Mouse (Mus musculus) heart, embryonic 13.5 days (tissue): ENCODE data around the gene Zc2hc1b. TPM values are rescaled to one million over a fixed set of nuclear protein-coding genes. Genes with fewer than 3 reads are reported as not detected.

Experiments
- ATAC-seq: fragments of 200-750 bp; cut with Nextera tagmentation; 2 replicates; pipeline ENCODE4 v1.8.0; 2017; ENCODE audit warnings: moderate TSS enrichment; ENCODE audit not compliant: insufficient number of reproducible peaks, low FRiP score, low TSS enrichment; ENCODE audit errors: extremely low read depth
- H3K27ac ChIP-seq: fragments of 300-500 bp; sonication (generic); replicated peaks from 2 replicates; pipeline ENCODE4 v1.5.1; 2015; ENCODE audit warnings: moderate library complexity, mild to moderate bottlenecking, inconsistent platforms
- H3K27me3 ChIP-seq: fragments of 300-500 bp; sonication (generic); replicated peaks from 2 replicates; pipeline ENCODE4 v1.6.1; 2015; ENCODE audit warnings: mild to moderate bottlenecking, inconsistent platforms
- H3K36me3 ChIP-seq: fragments of 300-500 bp; sonication (generic); 2 replicates; pipeline ENCODE4 v1.6.1; 2015; ENCODE audit warnings: mild to moderate bottlenecking, inconsistent platforms
- H3K4me1 ChIP-seq: fragments of 300-500 bp; sonication (generic); 2 replicates; pipeline ENCODE4 v1.6.1; 2015; ENCODE audit warnings: inconsistent platforms
- H3K4me2 ChIP-seq: fragments of 300-500 bp; sonication (generic); 2 replicates; pipeline ENCODE4 v1.6.1; 2015; ENCODE audit warnings: inconsistent platforms, mild to moderate bottlenecking, moderate library complexity
- H3K4me3 ChIP-seq: fragments of 300-500 bp; sonication (generic); 2 replicates; pipeline ENCODE4 v1.5.1; 2015; ENCODE audit warnings: moderate library complexity, mild to moderate bottlenecking, inconsistent platforms
- H3K9ac ChIP-seq: fragments of 300-500 bp; sonication (generic); 2 replicates; pipeline ENCODE4 v1.6.1; 2015; ENCODE audit warnings: inconsistent platforms, mild to moderate bottlenecking, moderate library complexity
- H3K9me3 ChIP-seq: fragments of 300-500 bp; sonication (generic); 2 replicates; pipeline ENCODE4 v1.6.1; 2016; ENCODE audit warnings: inconsistent platforms
- WGBS: fragments of 180-500 bp; shearing (Covaris S2); methylation state at CpG from one replicate; pipeline ENCODE4 v1.1.7; 2015; ENCODE audit warnings: mixed read lengths; 5-methylcytosine and 5-hydroxymethylcytosine counted together
- polyA plus RNA-seq: library from polyadenylated mRNA; unstranded; fragments of >200 nt; fragmentation: Nextera tagmentation; extraction: Ambion mirVana; gene quantifications from 2 replicates; pipeline ENCODE4 v1.2.1, GENCODE M21; 2015

Gene Zc2hc1b
- not detected in 2 replicates for polyA plus RNA-seq

DNA sequence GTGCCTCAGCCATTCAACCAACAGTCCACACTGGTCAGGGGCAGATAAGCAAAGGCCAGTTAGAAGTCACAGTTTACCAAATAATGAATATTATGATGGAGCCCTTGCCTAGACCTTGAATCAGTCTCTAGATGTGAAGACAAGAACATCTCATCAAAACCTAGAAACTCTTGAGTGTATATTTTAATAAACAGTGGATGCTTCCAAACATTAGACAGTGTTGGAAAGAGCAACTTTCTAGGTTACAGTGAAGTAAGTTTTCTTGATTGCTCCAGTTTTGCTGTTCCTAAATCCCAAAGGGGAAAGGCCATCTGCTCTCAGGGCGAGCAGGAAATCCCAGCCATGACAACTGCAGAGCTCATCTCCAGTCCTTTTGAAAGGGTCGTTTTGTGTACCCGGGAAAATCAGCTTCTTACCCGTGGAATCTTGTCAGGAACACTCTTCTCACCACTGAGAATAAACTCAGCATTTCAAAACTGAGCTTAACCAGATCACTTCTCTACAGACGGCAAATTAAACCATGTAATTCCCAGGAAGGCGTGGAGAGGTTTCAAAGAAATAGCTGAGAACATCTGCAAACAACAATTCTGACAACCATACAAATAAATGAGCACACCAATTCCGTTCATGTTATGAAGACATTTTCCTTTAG is at the start of gene Zc2hc1b:
Zc2hc1b (minus strand) TSS at position 51 of the 652 bp plus-strand sequence.
- Histone ChIP-seq H3K27ac (no peak within 1 kb of the TSS), H3K36me3 (peaks cover 76% of the 10 kb centered on the region), H3K27me3 (no peaks in the 10 kb centered on the region), H3K4me2 (no peak within 1 kb of the TSS), H3K9me3 (no peaks in the 10 kb centered on the region), H3K9ac (no peak within 1 kb of the TSS), H3K4me1 (0 out of 2 replicates have a peak, but pooled peaks cover 10% of the 10 kb centered on the region), H3K4me3 (no peak within 1 kb of the TSS)
- 65% methylated on average over 7 of the region's 7 CpGs for WGBS
- no peak for ATAC-seq

DNA sequence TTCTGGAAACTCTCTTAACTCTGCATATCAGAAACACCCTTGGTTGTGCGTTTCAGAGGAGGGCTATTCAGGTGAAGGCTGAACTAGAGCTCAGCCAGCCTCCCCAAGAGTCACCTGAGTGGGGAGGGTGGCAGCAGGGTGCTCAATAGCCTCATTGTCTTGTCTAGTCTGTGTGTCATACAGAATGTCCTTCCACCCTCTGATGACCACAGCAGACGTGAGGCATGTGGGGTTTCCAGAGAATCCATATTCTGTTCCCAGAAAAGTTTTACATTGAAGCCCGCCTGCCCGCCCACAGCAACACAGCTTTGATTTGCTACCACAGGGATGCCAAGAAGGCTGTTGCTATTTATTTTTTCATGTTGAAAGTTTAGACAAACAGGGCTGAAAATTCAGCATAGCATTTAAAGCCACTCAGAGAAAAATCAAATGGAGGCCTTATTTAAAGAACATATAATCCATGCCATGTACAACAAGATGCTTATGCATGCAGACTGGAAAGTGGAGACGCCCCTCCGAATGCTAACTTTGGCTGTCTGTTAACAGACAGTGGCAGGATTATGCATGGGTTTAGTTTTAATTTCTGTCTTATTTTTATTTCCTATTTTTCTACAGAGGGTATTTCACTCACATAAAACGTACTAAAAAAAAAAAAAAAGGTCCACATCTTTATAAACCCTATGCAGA is 47.7 kb upstream of the Zc2hc1b start:
- H3K4me1 ChIP-seq: peaks cover 11% of the 10 kb centered on the region; the same call in 1 of the 2 replicates
- no peaks in the 10 kb centered on the region for H3K27me3 ChIP-seq
- no peak for ATAC-seq
- H3K4me3 ChIP-seq: no peak overlapping the region
- no peak overlapping the region for H3K9ac ChIP-seq
- peaks cover 83% of the 10 kb centered on the region for H3K36me3 ChIP-seq
- no peak overlapping the region for H3K4me2 ChIP-seq
- no peaks in the 10 kb centered on the region for H3K9me3 ChIP-seq
- H3K27ac ChIP-seq: no peak overlapping the region
- WGBS: 82% methylated on average over 7 of the region's 7 CpGs

DNA sequence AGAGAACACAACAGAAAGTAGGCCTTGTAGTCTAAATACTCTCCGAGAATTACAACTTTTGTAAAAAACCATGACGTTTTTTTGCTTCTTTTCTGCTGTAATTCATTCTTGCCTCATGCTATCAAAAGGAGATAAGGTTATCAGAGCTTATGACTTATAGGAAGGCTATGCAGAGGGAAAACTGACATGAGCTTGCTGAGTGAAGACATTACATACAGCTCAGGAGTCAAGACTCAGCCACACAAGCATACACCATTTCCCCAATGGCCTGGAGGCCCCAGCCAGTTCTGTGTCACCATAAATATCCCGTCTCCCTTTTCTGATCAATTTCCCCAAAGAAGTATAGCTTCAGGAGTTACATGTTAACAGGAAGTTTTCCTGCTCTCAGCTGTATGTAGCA is 44.3 kb upstream of the Zc2hc1b start:
- whole genome bisulfite sequencing: 62% methylated on average over 3 of the region's 3 CpGs

DNA sequence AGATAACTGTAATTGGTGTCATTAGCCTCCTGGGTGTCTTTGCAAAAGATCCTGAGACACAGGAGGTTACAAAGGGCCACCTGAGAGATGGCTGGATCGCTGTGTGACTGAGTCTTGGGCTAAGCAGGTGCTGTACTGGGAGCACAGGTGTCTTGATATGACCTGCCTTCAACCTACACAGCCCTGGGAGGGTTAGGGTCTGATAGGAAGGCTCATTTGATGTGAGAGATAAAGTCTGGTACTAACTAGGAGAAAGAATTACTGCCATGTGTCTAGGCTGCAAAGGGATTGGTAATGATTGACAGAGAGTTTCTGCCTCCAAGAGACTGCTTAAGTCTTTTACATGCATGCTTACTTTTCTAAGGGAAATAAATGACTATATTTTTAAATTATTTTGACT is 42.2 kb upstream of the Zc2hc1b start:
- no peaks in the 10 kb centered on the region for H3K9me3 ChIP-seq
- H3K4me1 ChIP-seq: 0 out of 2 replicates have a peak, but pooled peaks cover 7% of the 10 kb centered on the region
- no peaks in the 10 kb centered on the region for H3K27me3 ChIP-seq
- no peak overlapping the region for H3K9ac ChIP-seq
- peaks cover 70% of the 10 kb centered on the region for H3K36me3 ChIP-seq
- no peak for ATAC-seq
- no peak overlapping the region for H3K4me2 ChIP-seq
- H3K27ac ChIP-seq: no peak overlapping the region
- WGBS: 67% methylated on average over 1 of the region's 1 CpGs
- H3K4me3 ChIP-seq: no peak overlapping the region

More for the DNA sequence above, 44.3 kb upstream of the Zc2hc1b start:
- no peak for ATAC-seq
- Histone ChIP-seq H3K36me3 (peaks cover 72% of the 10 kb centered on the region), H3K4me3 (no peak overlapping the region), H3K9me3 (no peaks in the 10 kb centered on the region), H3K4me1 (peaks cover 11% of the 10 kb centered on the region; the same call in 1 of the 2 replicates), H3K9ac (no peak overlapping the region), H3K27ac (no peak overlapping the region), H3K4me2 (no peak overlapping the region), H3K27me3 (no peaks in the 10 kb centered on the region)

DNA sequence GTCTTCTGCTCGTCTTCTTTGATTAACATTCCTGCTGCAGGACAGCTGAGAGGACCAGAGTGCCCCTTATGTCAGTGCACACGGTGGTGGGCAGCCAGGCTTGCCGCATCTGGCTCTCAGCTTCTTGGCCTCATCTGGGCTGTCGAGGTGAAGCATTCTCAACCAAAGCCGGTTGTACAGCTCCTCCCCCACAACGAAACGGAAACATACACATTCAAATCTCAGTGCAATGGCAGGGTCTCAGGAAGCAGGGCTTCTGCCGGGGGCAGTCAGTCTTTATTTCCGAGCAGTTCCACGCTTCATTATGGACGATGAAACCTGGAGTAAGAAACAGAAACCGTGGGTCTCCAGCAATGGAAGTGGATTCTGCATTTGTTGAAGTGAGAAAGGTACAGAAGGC is 36.1 kb upstream of the Zc2hc1b start:
- Histone ChIP-seq H3K4me2 (peak overlapping the region; percentile 54), H3K36me3 (peaks cover 30% of the 10 kb centered on the region), H3K4me3 (peak overlapping the region; percentile 16; the same call in 1 of the 2 replicates), H3K9me3 (no peaks in the 10 kb centered on the region), H3K27me3 (no peaks in the 10 kb centered on the region), H3K4me1 (peaks cover 61% of the 10 kb centered on the region), H3K9ac (peak overlapping the region; percentile 51; the same call in 1 of the 2 replicates), H3K27ac (peak overlapping the region; percentile 76)
- ATAC-seq: no peak
- WGBS: 35% methylated on average over 12 of the region's 12 CpGs

DNA sequence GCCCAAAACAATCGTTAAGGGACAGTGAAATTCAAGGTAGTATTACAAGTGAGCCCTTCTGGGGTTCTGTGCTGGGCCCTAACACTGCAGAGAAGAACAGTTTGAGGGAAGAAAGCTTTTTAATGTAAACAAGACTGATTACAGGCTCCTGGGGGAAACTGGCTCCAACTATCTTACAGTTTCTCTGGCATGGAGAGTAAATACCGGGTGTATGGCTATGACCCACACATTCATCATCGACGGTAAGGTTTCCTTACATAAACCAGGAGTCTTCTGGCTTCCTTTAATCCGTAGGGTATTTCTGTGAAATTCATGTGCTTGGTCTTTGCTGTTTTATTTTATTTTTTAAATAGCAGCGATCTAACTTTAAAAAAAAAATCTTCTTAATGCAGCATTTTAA is 35.0 kb upstream of the Zc2hc1b start:
- peak overlapping the region; percentile 76 for H3K27ac ChIP-seq

DNA sequence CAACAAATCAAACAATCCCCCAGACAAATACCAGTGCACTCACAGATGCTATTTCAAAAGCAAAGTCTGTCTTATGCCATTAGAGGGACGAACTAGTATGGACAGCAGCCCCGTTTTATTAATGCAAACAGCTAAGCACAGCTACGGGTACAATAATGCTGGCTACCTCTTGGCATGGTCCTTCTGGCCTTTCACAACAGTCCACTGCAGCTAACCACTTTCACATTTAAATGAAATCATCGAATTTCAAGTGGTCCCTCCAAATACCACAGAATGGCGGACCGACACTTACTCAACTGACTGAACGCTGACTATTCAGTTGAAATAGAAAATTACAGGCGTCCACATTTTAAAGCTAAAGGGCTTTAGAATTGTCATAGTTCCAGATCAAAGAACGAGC is 34.5 kb upstream of the Zc2hc1b start:
- Histone ChIP-seq H3K36me3 (peaks cover 26% of the 10 kb centered on the region), H3K27ac (peak overlapping the region; percentile 76; the same call in 1 of the 2 replicates), H3K27me3 (no peaks in the 10 kb centered on the region), H3K4me2 (no peak overlapping the region), H3K9ac (no peak overlapping the region), H3K9me3 (no peaks in the 10 kb centered on the region), H3K4me3 (no peak overlapping the region), H3K4me1 (peaks cover 61% of the 10 kb centered on the region)
- WGBS: 75% methylated on average over 9 of the region's 9 CpGs
- no peak for ATAC-seq

More for the DNA sequence above, 35.0 kb upstream of the Zc2hc1b start:
- H3K4me2 ChIP-seq: no peak overlapping the region
- no peak overlapping the region for H3K4me3 ChIP-seq
- no peak for ATAC-seq
- no peaks in the 10 kb centered on the region for H3K27me3 ChIP-seq
- peaks cover 61% of the 10 kb centered on the region for H3K4me1 ChIP-seq
- H3K36me3 ChIP-seq: peaks cover 29% of the 10 kb centered on the region
- WGBS: 43% methylated on average over 6 of the region's 6 CpGs
- H3K9me3 ChIP-seq: no peaks in the 10 kb centered on the region
- no peak overlapping the region for H3K9ac ChIP-seq

DNA sequence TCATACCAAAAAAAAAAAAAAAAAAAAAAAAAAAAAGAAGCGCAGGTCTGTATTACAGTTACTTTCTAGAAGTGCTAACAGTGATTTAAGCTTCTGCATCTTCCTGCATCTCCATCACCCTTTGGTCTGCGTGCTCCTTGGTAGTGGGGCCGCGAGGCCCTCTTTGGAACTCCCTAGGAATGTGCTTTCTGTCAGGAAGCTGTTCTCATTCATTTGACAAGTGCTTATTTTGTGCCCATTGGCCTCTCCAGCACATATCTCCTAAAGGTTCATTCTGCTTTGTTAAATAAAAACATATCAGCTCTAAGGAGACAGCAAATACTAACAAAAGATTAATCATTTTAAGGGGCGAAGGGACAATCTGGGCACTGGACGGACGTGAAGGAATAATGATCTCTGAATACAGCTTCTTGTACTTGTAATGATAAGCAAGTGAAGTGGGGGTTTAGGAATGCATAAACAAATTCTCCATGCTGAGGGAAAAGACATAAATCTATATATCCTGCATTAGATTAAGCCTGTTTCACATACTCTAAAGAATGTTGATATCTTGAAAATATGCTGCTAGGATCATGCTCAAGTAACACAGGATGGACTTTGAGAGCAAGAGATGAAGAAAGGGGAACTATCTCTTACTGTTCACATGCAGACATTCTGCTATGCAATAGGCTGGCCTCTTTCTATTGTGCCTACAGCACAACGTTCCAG is 32.3 kb upstream of the Zc2hc1b start:
- Histone ChIP-seq H3K27me3 (no peaks in the 10 kb centered on the region), H3K4me3 (no peak overlapping the region), H3K27ac (peak overlapping the region; percentile 43; the same call in 1 of the 2 replicates), H3K4me1 (peaks cover 57% of the 10 kb centered on the region), H3K4me2 (no peak overlapping the region), H3K9me3 (no peaks in the 10 kb centered on the region), H3K36me3 (peaks cover 12% of the 10 kb centered on the region), H3K9ac (no peak overlapping the region)
- ATAC-seq: no peak
- WGBS: 33% methylated on average over 8 of the region's 8 CpGs

DNA sequence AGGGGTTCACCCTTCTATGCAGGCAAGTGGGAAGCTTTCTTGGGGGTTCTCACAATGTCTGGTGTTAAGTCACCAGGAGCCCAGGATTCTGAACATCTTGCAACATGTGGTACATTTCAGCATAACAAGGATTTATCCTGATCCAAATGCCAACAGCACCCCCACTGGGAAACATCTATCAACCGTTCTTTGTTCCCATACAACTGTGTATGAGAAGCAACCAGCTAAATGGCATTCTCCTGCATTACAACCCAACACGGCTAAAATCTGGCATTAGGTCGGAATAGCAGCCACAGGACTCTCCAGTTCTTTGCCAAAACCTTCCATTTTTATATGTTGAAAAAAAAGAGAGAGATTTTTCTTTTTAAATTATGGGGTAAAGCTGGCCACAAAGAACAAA is 31.7 kb upstream of the Zc2hc1b start:
- no peaks in the 10 kb centered on the region for H3K27me3 ChIP-seq
- WGBS: 67% methylated on average over 3 of the region's 3 CpGs
- ATAC-seq: no peak
- H3K4me3 ChIP-seq: no peak overlapping the region
- peak overlapping the region; percentile 25; the same call in 1 of the 2 replicates for H3K27ac ChIP-seq
- no peak overlapping the region for H3K4me2 ChIP-seq
- H3K9ac ChIP-seq: no peak overlapping the region
- H3K9me3 ChIP-seq: no peaks in the 10 kb centered on the region
- H3K4me1 ChIP-seq: peaks cover 52% of the 10 kb centered on the region
- H3K36me3 ChIP-seq: peaks cover 10% of the 10 kb centered on the region

DNA sequence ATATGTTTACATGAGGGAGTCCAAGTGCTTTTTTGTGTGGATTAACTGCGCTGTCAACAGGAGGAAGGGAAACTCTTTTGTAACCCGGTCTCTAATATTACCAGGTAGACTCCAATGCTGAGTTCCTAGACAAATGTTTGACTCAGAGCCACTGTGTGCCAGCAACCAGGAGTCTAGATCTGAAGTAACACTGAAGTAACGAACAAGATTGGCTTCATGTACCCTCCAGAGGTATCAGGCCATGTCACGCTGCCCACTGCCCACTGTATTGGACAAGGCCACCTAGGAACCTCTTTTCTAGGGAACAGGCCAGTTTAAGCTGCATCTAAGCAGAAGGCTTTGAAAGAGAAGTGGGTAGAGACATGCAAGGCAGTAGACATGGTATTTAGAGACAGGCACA is 31.2 kb upstream of the Zc2hc1b start:
- peak overlapping the region; percentile 25; the same call in 1 of the 2 replicates for H3K27ac ChIP-seq
- H3K9ac ChIP-seq: no peak overlapping the region
- no peak overlapping the region for H3K4me2 ChIP-seq
- peaks cover 10% of the 10 kb centered on the region for H3K36me3 ChIP-seq
- peaks cover 47% of the 10 kb centered on the region for H3K4me1 ChIP-seq
- H3K27me3 ChIP-seq: no peaks in the 10 kb centered on the region
- no peak for ATAC-seq
- WGBS: 86% methylated on average over 4 of the region's 4 CpGs
- no peak overlapping the region for H3K4me3 ChIP-seq
- no peaks in the 10 kb centered on the region for H3K9me3 ChIP-seq

DNA sequence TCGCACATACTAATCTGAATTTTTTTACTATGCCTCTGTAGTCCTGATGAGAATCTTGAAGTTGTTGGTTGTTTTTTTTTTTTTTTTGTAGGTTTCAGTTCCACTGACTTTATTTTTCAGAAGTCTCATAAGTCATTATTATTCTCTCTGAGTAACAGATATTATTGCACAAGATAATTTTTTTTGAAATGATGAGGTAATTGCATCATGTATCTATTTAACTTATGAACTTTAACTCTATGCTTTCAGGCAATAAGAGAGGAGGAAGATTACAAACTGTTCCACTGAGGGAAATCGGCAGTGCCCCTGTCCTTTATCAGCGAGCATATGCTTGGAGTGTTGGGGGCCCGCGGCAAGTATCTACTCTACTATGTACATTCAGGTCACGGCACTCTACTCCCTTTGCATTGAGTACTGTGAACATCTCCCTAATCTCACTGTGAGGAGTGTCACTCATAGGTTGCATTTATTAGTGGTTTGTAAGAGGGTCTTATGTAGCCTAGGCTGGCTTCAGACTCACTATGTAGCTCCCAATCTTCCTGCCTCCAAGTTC is 24.0 kb upstream of the Zc2hc1b start:
- Histone ChIP-seq H3K27ac (no peak overlapping the region), H3K4me1 (no peaks in the 10 kb centered on the region), H3K9me3 (no peaks in the 10 kb centered on the region; the same call in 1 of the 2 replicates), H3K4me3 (no peak overlapping the region), H3K36me3 (no peaks in the 10 kb centered on the region), H3K9ac (no peak overlapping the region), H3K4me2 (no peak overlapping the region), H3K27me3 (no peaks in the 10 kb centered on the region)
- ATAC-seq: no peak
- WGBS: 81% methylated on average over 6 of the region's 6 CpGs
